Mouse (Mus musculus): ENCODE data around the gene En2. TPM values are rescaled to one million over a fixed set of nuclear protein-coding genes. Genes with fewer than 3 reads are reported as not detected.

Gene En2
- total RNA-seq, 2 experiments from 2014 or later = 0.49 to 0.52 TPM

DNA sequence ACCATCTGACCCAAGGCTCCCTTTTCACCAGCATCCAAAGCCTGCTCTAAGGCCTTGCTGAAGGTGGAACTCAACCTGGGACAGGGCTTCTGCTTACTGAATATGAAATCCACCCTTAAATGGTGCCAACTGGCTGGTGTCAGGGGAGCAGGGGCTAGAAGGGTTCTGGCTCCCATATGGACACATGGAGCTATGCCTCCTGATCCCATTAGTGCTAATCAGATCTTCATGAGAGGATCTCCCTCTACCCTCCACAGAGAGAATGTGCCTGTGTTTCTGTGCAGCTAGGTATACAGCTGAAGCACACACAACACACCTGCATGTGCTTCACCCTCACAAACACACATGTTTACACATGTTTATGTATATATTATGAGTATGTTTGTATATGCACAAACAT lies 20.9 kb upstream of the En2 start:
- no peak for DNase-seq (ENCODE audit: low spot score in 2 of 2)
- H3K27ac ChIP-seq = no peak overlapping the region
- H3K4me3 ChIP-seq = no peak overlapping the region
- no peak for TF ChIP-seq CTCF (conservative IDR thresholded peaks at IDR 0.05)

DNA sequence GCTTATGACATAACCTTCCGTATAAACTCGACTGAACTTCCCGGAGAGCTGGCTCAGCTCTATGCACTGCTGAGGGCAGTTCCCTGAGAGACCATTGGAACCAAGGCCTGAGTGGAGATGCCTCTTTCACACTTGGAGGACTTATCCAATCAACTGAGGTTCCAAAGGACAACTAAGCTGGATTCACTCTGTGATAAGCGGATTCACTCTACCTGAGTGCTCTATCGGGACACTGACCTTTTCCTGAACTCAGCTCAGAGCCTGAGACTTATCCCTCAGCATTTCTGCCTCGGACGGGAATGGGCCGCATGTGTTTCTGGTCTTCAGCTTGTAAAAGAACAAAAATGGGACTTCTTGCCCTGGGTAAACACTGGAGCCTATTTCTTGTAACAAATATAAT lies 19.5 kb upstream of the En2 start:
- no peak for DNase-seq (ENCODE audit: low spot score in 2 of 2)
- H3K4me3 ChIP-seq = no peak overlapping the region
- H3K27ac ChIP-seq = no peak overlapping the region
- no peak for TF ChIP-seq CTCF (conservative IDR thresholded peaks at IDR 0.05)

DNA sequence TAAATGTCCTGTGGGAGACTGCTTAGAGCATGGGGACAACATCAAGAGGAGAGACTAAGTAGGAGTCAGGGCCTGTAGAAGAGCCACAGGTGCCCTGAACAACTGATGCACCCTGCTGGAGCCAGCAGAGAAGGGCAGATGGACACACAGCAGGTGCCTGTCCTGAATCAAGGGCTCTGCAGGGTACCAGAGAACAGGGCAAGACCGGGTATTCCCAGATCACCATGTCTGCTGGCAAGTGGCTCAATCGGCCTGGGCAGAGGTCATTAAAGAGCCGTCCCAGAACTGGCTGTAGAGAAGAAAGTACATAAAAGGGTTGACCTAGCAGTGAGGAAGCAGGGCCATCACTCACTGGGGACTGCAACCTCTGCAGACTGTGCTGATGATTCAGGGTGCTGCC lies 17.0 kb upstream of the En2 start:
- Histone ChIP-seq H3K27ac (no peak overlapping the region), H3K4me3 (no peak overlapping the region)
- DNase-seq (ENCODE audit: low spot score in 2 of 2) = no peak
- TF ChIP-seq CTCF (conservative IDR thresholded peaks at IDR 0.05) = no peak

DNA sequence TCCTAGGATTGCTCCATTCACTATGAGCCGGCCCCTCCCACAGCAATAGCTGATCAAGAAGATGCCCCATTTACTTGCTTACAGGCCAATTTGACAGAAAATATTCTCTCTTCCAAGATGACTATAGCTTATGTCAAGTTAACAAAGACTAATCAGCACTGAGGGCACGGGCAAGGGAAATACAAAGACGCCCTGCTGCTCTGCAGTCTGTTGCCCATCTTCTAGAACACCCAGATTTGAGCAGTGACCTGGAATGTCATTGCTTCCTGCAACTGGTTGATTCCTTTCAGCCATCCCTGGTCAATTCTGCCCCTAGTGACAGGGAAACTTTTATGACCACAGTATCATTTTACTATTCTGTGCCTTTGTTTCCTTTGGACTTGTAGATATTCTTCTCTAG lies 16.1 kb upstream of the En2 start:
- no peak overlapping the region for H3K27ac ChIP-seq
- TF ChIP-seq CTCF (conservative IDR thresholded peaks at IDR 0.05) = no peak
- DNase-seq (ENCODE audit: low spot score in 2 of 2) = no peak
- no peak overlapping the region for H3K4me3 ChIP-seq

DNA sequence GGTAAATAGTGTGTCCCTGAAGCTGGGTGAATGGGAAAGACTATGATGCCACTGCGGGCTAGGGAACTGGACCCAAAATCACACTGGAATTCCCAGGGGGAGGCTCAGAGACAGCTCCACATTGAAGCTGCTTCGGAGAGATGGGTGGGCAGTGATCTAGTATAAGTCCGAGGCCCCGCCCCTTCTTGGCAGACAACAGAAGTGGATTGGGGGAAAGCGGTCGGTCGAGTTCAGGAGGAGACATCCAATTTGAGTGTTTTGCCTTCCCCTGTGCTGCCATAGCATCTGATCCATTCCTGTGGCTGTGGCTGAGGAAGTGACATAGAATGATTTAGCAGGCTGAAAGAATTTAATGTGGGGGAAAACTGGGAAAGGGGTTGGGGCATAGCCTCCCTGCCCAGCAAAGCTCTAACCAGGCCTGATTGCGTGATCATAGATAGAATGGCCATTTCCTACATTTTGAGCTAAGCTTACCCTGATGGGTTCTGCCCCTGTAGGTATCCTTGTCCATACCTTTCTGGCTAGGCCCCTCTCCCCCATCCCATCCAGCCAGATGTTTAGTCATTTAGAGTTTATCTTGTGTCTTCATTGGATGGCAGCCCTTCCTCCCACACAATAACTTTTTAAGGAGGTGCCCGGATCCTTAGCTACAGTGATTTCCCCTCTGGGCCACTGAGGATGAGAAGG lies 8.3 kb upstream of the En2 start:
- no peak for TF ChIP-seq CTCF (conservative IDR thresholded peaks at IDR 0.05)

DNA sequence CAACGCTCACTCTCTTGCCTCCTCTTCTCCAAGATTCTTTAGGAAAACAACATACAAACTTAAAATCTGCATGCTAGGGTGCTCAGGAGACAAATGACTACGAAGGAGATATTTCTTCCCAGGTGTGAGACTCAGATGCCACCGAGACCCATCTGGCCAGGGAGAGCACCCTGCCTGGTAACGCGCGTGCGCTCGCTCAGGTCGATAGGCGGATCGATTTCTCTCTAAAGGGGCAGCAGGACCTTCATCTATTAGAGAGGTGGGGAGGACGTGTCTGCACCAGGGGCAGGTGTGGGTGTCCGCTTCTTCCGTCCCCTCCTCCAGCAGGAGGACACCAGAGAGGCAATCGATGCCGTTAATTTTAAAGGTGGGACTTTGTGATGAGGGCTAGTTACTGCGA lies 7.7 kb upstream of the En2 start:
- Histone ChIP-seq H3K4me3 (no peak overlapping the region), H3K27ac (no peak overlapping the region)
- DNase-seq (ENCODE audit: low spot score in 2 of 2) = no peak
- TF ChIP-seq CTCF (conservative IDR thresholded peaks at IDR 0.05) = no peak

More for the DNA sequence above, 8.3 kb upstream of the En2 start:
- H3K27ac ChIP-seq = no peak overlapping the region
- no peak for DNase-seq (ENCODE audit: low spot score in 2 of 2)
- no peak overlapping the region for H3K4me3 ChIP-seq

DNA sequence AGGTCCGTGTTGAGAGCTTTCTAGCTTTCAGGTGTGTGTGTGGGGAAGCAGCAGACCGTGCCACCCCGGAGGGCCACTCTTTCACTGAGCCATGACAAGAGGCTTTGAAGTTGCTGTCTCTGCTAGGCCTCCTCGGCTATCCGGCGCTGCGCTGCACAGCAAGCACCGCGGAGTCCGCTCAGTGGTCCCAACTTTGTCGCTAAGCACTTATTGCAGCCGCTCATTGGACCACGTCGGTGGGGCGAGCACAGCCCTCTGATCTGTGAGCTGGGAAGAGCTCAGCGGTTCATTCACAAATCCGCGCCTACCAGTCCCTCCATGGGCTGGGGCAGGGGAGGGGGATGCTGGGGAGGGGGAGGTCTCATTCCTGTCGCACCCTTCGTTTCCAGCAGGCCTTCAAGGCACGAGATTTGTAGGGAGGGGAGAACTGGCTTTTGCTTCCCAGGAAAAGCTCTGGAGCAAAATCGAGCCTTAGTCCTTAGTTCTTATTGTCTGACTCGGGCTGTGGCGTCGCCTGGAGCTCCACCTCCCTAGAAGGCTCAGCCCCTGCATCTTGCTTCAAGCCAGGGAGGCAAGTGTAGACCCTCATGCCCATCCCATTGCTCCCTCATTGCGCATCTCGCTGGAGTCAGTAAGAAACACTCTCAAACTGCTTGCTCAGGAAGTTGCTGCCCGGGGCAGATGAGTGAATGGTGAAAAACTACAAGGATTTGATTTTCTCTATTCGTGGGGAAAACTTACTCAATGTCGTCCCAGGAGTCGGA lies 7.0 kb upstream of the En2 start:
- no peak overlapping the region for H3K4me3 ChIP-seq
- no peak overlapping the region for H3K27ac ChIP-seq
- no peak for DNase-seq (ENCODE audit: low spot score in 2 of 2)
- TF ChIP-seq CTCF (conservative IDR thresholded peaks at IDR 0.05) = no peak

DNA sequence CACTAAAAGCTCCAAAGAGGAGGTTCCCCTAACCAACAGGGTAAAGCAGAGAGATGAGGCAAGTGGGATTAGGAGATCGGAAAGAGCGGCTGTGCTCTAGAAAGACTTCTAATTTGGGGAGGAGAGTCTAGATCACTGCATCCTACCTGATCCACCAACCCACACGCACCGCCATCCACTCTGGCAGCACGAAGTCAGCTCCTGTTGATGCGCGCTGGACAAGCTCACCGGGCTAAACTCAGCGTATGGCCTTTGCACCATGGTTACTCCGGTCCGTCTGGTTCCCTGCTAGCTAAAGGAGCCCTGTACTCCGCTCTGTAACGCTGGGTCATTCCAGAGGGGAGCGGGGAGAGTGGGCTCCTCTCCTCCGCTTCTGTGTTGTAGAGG lies 6.4 kb upstream of the En2 start:
- Histone ChIP-seq H3K4me3 (no peak overlapping the region), H3K27ac (no peak overlapping the region)
- no peak for DNase-seq (ENCODE audit: low spot score in 2 of 2)
- no peak for TF ChIP-seq CTCF (conservative IDR thresholded peaks at IDR 0.05)

DNA sequence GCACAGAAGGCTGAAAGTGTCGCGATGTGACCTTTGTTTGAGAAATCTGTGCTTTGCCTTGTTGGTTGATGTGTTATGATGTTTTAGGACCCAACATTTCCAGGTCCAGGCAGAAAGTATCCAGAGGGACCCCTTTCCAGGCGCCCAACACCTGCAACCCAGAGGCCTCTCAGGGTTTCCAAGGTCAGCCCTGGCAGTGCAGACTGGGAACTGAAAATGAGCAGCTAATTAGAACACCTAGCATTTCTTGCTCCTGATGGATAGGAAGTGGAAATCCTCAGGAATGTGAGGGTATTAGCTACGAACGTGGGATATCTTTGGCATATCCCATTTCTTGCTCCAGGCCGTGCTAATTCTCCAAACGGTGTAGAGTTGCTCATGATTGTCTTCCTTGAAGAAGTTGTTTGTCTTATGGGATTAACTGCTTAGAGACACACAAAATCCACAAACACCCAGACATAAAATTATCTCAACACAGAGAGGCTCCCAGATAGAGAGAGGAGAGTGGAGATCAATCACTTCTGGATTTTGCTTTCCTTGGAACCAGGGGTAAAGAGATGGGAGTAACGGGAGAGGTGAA lies 5.5 kb upstream of the En2 start:
- DNase-seq (ENCODE audit: low spot score in 2 of 2) = no peak
- no peak for TF ChIP-seq CTCF (conservative IDR thresholded peaks at IDR 0.05)
- Histone ChIP-seq H3K4me3 (no peak overlapping the region), H3K27ac (no peak overlapping the region)

DNA sequence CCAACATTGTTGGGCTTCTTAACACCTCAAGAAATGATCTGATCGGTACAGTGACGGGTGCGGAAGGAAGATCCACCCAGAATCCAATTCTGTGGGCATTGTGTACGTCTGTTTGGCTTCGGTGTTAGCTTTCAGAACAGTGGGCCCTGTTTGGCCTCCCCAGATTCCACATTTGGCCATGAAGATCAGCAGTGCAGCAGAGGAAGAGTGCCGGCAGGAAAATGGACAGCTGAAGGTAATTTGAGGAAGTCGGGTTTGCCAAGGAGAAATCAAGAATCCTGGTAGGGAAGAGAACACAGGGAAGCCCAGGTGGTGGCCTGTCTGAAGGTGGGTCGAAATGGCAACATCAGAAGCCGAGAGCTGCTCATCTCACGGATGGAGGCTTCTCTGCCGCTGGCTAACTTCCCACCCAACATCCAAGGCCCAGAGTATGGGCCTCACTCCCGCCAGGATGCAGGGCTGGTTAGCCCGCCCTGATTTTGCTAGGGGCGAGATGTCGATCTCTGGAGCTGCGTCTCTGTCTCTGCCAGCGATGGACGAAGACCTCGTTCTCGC lies 4.0 kb upstream of the En2 start:
- no peak overlapping the region for H3K4me3 ChIP-seq
- DNase-seq (ENCODE audit: low spot score in 2 of 2) = no peak
- H3K27ac ChIP-seq = no peak overlapping the region
- no peak for TF ChIP-seq CTCF (conservative IDR thresholded peaks at IDR 0.05)

DNA sequence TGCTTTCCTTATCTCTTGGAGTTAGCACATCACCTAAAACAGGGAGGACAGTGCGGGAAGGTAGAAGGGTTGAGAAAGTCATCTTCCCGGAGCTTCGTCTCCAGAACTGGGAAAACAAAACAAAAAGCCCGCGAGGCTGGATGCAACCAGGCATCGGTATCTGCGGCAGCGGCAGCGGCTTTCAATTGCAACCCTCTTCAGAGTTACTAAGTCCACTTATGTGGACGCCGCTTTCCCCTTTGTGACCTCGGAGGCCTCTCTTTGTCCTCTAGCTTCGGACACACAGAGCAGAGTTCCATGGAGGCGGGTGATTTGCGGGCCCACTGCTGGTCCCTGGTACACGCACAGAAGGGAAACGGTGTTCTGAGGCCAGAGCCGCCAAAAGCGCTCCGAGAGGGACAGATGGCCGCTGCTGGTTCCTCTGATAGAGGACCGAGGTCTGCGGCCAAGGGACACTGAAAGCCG lies 3.5 kb upstream of the En2 start:
- Histone ChIP-seq H3K27ac (no peak overlapping the region), H3K4me3 (no peak overlapping the region)
- TF ChIP-seq CTCF (conservative IDR thresholded peaks at IDR 0.05) = no peak
- no peak for DNase-seq (ENCODE audit: low spot score in 2 of 2)

DNA sequence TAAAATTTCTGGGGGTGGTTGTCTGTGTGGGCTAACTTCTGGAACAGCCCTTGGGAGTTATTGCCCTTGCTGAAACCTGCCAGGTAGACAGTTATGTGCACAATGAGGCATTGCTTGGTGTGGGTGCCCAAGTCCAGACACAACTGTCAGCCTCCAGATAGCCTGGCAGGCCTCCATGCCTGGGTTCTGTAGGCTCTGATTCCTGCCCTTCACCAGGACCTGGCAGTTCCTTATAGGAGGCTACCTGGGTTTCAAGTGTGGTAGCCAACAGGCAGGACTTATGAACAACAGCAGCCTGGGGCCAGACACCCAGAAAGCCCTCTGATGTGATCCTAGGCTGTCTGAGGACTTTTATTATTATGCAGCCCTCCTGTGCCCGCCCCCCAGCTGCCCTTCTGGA lies 1.6 kb upstream of the En2 start:
- H3K4me3 ChIP-seq = no peak overlapping the region
- no peak overlapping the region for H3K27ac ChIP-seq
- no peak for TF ChIP-seq CTCF (conservative IDR thresholded peaks at IDR 0.05)
- DNase-seq (ENCODE audit: low spot score in 2 of 2) = no peak

All from layer of hippocampus, adult 2 months (tissue).